Mouse (Mus musculus): ENCODE measurements around the gene Ddah1. TPM values are rescaled to one million over a fixed set of nuclear protein-coding genes. Genes with fewer than 3 reads are reported as not detected.
A peak's percentile ranks its signal among the peaks of the same experiment; 100 is the strongest.

Ddah1 gene
- 23.9 and 28.9 TPM in 2 replicates for polyA plus RNA-seq (2014; fragmentation: Nextera tagmentation; extraction: Ambion mirVana)

DNA sequence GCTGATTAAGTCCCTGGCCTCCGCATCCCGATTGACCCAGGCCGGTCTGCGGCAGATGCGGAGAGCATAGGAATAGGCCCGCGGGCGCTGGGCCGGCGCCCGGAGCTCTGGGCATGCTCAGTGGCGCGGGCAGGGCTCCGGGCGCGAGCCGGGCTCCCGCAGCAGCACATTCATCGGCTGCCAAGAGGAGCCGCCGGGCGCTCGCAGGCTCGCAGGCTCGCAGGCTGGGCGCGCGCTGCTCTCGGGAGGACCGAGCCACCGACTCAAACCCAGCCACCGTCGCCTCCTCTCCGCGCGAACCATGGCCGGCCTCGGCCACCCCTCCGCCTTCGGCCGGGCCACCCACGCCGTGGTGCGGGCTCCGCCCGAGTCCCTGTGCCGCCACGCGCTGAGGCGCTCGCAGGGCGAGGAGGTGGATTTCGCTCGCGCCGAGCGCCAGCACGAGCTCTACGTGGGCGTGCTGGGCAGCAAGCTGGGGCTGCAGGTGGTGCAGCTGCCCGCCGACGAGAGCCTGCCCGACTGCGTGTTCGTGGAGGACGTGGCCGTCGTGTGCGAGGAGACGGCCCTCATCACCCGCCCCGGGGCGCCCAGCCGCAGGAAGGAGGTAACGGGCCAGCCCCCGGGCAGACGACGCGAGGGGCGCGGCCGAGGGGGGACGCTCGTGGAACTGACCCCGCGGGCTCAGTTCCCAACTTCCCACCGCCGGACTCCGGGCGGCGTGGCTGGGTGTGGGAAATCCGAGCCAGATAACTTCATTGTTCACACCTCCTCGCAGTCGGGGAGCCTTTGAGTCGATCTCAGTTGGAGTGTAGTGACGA is at the start of gene Ddah1:
Ddah1 (plus strand) TSS at position 115 of the 818 bp plus-strand sequence.
- no peaks in the 10 kb centered on the region for H3K9me3 ChIP-seq (ENCODE audit: control insufficient read depth, low read length)
- 0 out of 4 replicates have a peak within 1 kb of the TSS, but pooled peaks of 1 of the 2 experiments have one; percentile 35 for H3K27ac ChIP-seq (replicated peaks in 1 of 2; ENCODE audit: control insufficient read depth in 1 of 2, insufficient read depth in 1 of 2, low read depth in 2 of 2, low read length in 2 of 2)
- peak within 1 kb of the TSS; percentile 100 for H3K4me2 ChIP-seq (ENCODE audit: low read length)
- no peaks in the 10 kb centered on the region for H3K36me3 ChIP-seq (ENCODE audit: control insufficient read depth, insufficient read depth, low read length)
- peak; percentile 81 for ATAC-seq (ENCODE audit: insufficient number of reproducible peaks, insufficient read depth, low FRiP score, low read depth)
- H3K4me1 ChIP-seq (ENCODE audit: control insufficient read depth in 2 of 2, insufficient read depth in 2 of 2, low read length in 2 of 2): peaks cover 14 to 15% of the 10 kb centered on the region in 2 experiments
- WGBS: under 1% methylated on average over 87 of the region's 97 CpGs
- H3K4me3 ChIP-seq (ENCODE audit: control insufficient read depth in 1 of 2, insufficient read depth in 1 of 2, low read depth in 1 of 2, low read length in 2 of 2): peak within 1 kb of the TSS; percentile 52 to 62
- peaks cover 16% of the 10 kb centered on the region for H3K27me3 ChIP-seq (ENCODE audit: control insufficient read depth, insufficient read depth, low read length)
- peak within 1 kb of the TSS; percentile 80 for H3K9ac ChIP-seq (ENCODE audit: low read length)

DNA sequence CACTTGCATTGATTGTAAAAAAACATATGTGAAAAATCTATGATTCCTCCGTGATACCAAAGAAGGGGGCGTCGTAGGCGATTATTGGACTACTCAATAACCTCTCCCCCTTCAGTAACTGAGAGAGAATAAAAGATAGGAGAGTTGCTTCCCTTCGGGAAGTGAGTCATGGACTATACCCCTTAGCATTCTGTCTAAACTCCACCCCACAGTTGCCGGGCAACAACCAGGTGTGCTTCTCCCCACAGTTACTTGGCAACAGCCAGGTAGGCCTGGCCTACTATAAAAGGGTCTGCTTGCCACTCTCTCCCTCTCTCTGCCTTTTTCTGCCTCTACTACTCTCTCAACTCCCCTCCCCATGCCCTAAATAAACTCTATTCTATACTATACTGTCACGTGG is 42.6 kb upstream of the Ddah1 start:
- Histone ChIP-seq H3K4me1 (ENCODE audit: control insufficient read depth in 2 of 2, insufficient read depth in 2 of 2, low read length in 2 of 2) (peaks cover 0 to 3% of the 10 kb centered on the region in 2 experiments; a peak in 1 of 4 replicates), H3K36me3 (ENCODE audit: control insufficient read depth, insufficient read depth, low read length) (no peaks in the 10 kb centered on the region), H3K4me3 (ENCODE audit: control insufficient read depth in 1 of 2, insufficient read depth in 1 of 2, low read depth in 1 of 2, low read length in 2 of 2) (no peak overlapping the region), H3K4me2 (ENCODE audit: low read length) (no peak overlapping the region), H3K9me3 (ENCODE audit: control insufficient read depth, low read length) (no peaks in the 10 kb centered on the region), H3K27ac (replicated peaks in 1 of 2; ENCODE audit: control insufficient read depth in 1 of 2, insufficient read depth in 1 of 2, low read depth in 2 of 2, low read length in 2 of 2) (no peak overlapping the region), H3K9ac (ENCODE audit: low read length) (no peak overlapping the region), H3K27me3 (ENCODE audit: control insufficient read depth, insufficient read depth, low read length) (no peaks in the 10 kb centered on the region)
- 82% methylated on average over 7 of the region's 7 CpGs for WGBS
- no peak for ATAC-seq (ENCODE audit: insufficient number of reproducible peaks, insufficient read depth, low FRiP score, low read depth)

GRCm38 (mm10) chr3:145719660-145720059 is 38.8 kb upstream of the Ddah1 start:
- Histone ChIP-seq H3K27me3 (ENCODE audit: control insufficient read depth, insufficient read depth, low read length) (no peaks in the 10 kb centered on the region), H3K27ac (replicated peaks in 1 of 2; ENCODE audit: control insufficient read depth in 1 of 2, insufficient read depth in 1 of 2, low read depth in 2 of 2, low read length in 2 of 2) (no peak overlapping the region), H3K9ac (ENCODE audit: low read length) (no peak overlapping the region), H3K4me1 (ENCODE audit: control insufficient read depth in 2 of 2, insufficient read depth in 2 of 2, low read length in 2 of 2) (peaks cover 0 to 3% of the 10 kb centered on the region in 2 experiments; a peak in 1 of 4 replicates), H3K9me3 (ENCODE audit: control insufficient read depth, low read length) (0 out of 2 replicates have a peak, but pooled peaks cover 4% of the 10 kb centered on the region), H3K36me3 (ENCODE audit: control insufficient read depth, insufficient read depth, low read length) (no peaks in the 10 kb centered on the region), H3K4me3 (ENCODE audit: control insufficient read depth in 1 of 2, insufficient read depth in 1 of 2, low read depth in 1 of 2, low read length in 2 of 2) (no peak overlapping the region), H3K4me2 (ENCODE audit: low read length) (no peak overlapping the region)
- ATAC-seq (ENCODE audit: insufficient number of reproducible peaks, insufficient read depth, low FRiP score, low read depth): no peak
- 57% methylated on average over 4 of the region's 4 CpGs for WGBS

DNA sequence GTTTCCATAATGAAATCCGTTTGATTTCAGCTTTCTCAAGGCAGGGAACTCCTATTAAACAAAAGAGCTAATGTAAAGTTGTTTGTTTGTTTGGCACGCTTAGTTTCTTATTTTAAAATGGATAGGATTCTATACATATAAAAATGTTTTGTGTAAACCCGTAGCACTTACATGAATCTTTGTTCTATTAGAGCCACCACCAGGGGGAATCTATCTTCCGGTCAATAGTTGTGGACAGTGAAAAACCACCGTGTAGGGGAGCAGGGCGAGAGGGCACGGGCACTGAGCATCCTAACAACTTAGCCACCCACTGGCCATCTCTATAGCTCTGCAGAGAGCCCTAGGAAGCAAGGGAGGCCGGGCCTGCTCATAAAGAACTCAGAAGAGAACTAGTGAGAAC is 33.4 kb upstream of the Ddah1 start:
- no peak overlapping the region for H3K4me2 ChIP-seq (ENCODE audit: low read length)
- no peak overlapping the region for H3K9ac ChIP-seq (ENCODE audit: low read length)
- H3K9me3 ChIP-seq (ENCODE audit: control insufficient read depth, low read length): 0 out of 2 replicates have a peak, but pooled peaks cover 4% of the 10 kb centered on the region
- H3K27me3 ChIP-seq (ENCODE audit: control insufficient read depth, insufficient read depth, low read length): no peaks in the 10 kb centered on the region
- no peak overlapping the region for H3K4me3 ChIP-seq (ENCODE audit: control insufficient read depth in 1 of 2, insufficient read depth in 1 of 2, low read depth in 1 of 2, low read length in 2 of 2)
- ATAC-seq (ENCODE audit: insufficient number of reproducible peaks, insufficient read depth, low FRiP score, low read depth): no peak
- 67% methylated on average over 8 of the region's 8 CpGs for WGBS
- peaks cover 10 to 12% of the 10 kb centered on the region in 2 experiments for H3K4me1 ChIP-seq (ENCODE audit: control insufficient read depth in 2 of 2, insufficient read depth in 2 of 2, low read length in 2 of 2)
- H3K36me3 ChIP-seq (ENCODE audit: control insufficient read depth, insufficient read depth, low read length): no peaks in the 10 kb centered on the region
- no peak overlapping the region for H3K27ac ChIP-seq (replicated peaks in 1 of 2; ENCODE audit: control insufficient read depth in 1 of 2, insufficient read depth in 1 of 2, low read depth in 2 of 2, low read length in 2 of 2)

GRCm38 (mm10) chr3:145728336-145728735 is 30.1 kb upstream of the Ddah1 start:
- Histone ChIP-seq H3K27me3 (ENCODE audit: control insufficient read depth, insufficient read depth, low read length) (no peaks in the 10 kb centered on the region), H3K36me3 (ENCODE audit: control insufficient read depth, insufficient read depth, low read length) (no peaks in the 10 kb centered on the region), H3K4me1 (ENCODE audit: control insufficient read depth in 2 of 2, insufficient read depth in 2 of 2, low read length in 2 of 2) (peaks cover 11 to 13% of the 10 kb centered on the region in 2 experiments), H3K27ac (replicated peaks in 1 of 2; ENCODE audit: control insufficient read depth in 1 of 2, insufficient read depth in 1 of 2, low read depth in 2 of 2, low read length in 2 of 2) (no peak overlapping the region), H3K9ac (ENCODE audit: low read length) (no peak overlapping the region), H3K4me3 (ENCODE audit: control insufficient read depth in 1 of 2, insufficient read depth in 1 of 2, low read depth in 1 of 2, low read length in 2 of 2) (no peak overlapping the region), H3K9me3 (ENCODE audit: control insufficient read depth, low read length) (no peaks in the 10 kb centered on the region), H3K4me2 (ENCODE audit: low read length) (no peak overlapping the region)
- ATAC-seq (ENCODE audit: insufficient number of reproducible peaks, insufficient read depth, low FRiP score, low read depth): no peak
- 60% methylated on average over 8 of the region's 8 CpGs for WGBS

DNA sequence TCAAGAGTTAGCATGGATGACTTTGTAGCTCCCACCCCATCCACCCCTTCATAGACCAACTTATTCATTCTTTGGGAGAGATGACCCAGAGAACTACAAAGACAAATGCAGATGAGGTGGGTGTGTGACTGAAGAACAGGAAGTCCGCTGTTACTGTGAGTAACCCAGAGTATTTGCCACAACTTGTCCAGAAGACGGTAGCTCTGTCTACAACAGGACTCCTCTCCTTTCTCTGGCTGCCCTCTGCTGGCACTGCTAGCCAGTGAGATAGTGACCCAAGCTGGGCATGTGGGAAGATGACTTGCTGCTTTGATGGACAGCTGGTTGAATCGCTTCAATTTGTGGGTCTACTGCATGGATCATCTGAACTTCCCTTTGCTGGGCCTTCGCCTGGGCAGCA is 28.9 kb upstream of the Ddah1 start:
- 53% methylated on average over 4 of the region's 4 CpGs for WGBS
- H3K27me3 ChIP-seq (ENCODE audit: control insufficient read depth, insufficient read depth, low read length): no peaks in the 10 kb centered on the region
- no peaks in the 10 kb centered on the region for H3K36me3 ChIP-seq (ENCODE audit: control insufficient read depth, insufficient read depth, low read length)
- no peaks in the 10 kb centered on the region for H3K9me3 ChIP-seq (ENCODE audit: control insufficient read depth, low read length)
- H3K4me3 ChIP-seq (ENCODE audit: control insufficient read depth in 1 of 2, insufficient read depth in 1 of 2, low read depth in 1 of 2, low read length in 2 of 2): no peak overlapping the region
- no peak for ATAC-seq (ENCODE audit: insufficient number of reproducible peaks, insufficient read depth, low FRiP score, low read depth)
- no peak overlapping the region for H3K9ac ChIP-seq (ENCODE audit: low read length)
- H3K27ac ChIP-seq (replicated peaks in 1 of 2; ENCODE audit: control insufficient read depth in 1 of 2, insufficient read depth in 1 of 2, low read depth in 2 of 2, low read length in 2 of 2): no peak overlapping the region
- H3K4me2 ChIP-seq (ENCODE audit: low read length): no peak overlapping the region
- peaks cover 11 to 13% of the 10 kb centered on the region in 2 experiments for H3K4me1 ChIP-seq (ENCODE audit: control insufficient read depth in 2 of 2, insufficient read depth in 2 of 2, low read length in 2 of 2)

GRCm38 (mm10) chr3:145730092-145730491 is 28.4 kb upstream of the Ddah1 start:
- H3K9me3 ChIP-seq (ENCODE audit: control insufficient read depth, low read length): no peaks in the 10 kb centered on the region
- H3K4me3 ChIP-seq (ENCODE audit: control insufficient read depth in 1 of 2, insufficient read depth in 1 of 2, low read depth in 1 of 2, low read length in 2 of 2): no peak overlapping the region
- H3K27me3 ChIP-seq (ENCODE audit: control insufficient read depth, insufficient read depth, low read length): no peaks in the 10 kb centered on the region
- no peak overlapping the region for H3K4me2 ChIP-seq (ENCODE audit: low read length)
- H3K27ac ChIP-seq (replicated peaks in 1 of 2; ENCODE audit: control insufficient read depth in 1 of 2, insufficient read depth in 1 of 2, low read depth in 2 of 2, low read length in 2 of 2): no peak overlapping the region
- no peak overlapping the region for H3K9ac ChIP-seq (ENCODE audit: low read length)
- H3K36me3 ChIP-seq (ENCODE audit: control insufficient read depth, insufficient read depth, low read length): no peaks in the 10 kb centered on the region
- 4% methylated on average over 3 of the region's 3 CpGs for WGBS
- ATAC-seq (ENCODE audit: insufficient number of reproducible peaks, insufficient read depth, low FRiP score, low read depth): no peak
- peaks cover 11 to 13% of the 10 kb centered on the region in 2 experiments for H3K4me1 ChIP-seq (ENCODE audit: control insufficient read depth in 2 of 2, insufficient read depth in 2 of 2, low read length in 2 of 2)

Data from heart, embryonic 14.5 days (tissue).